Mouse (Mus musculus) B cell, adult 2 months (primary cell): ENCODE data around the gene Msx2.

ENCODE experiments used
- DNase-seq, 2 experiments: peaks; one replicate each; pipeline ENCODE4 v3.0.0; 2022

Gene Msx2

DNA sequence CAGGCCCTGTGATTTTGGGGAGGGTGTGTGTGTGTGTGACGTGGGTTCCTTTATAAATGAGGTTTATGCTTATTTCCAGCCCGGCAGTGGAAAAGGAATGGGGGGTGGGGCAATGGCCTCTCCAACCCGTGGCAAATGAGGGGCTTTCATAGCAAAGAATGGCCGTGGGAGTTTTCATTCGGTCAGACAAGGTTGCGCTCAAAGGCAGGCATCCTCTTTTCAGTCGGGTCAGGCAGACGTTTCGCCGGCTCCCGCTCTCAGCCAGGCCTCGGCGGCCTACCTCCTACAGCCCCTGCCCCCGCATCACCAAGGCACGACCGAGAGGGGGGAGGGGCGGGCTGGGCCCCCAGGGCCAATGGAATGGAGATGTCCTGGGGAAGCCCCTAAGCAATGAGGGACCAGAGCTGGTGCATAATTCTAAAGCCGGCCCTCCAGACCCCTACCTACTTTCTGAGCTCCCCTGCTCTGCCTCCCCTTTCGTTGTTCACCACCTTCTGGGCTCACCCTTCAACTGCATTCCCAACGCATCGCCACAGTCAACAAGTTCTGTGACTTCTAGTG is 8.4 kb downstream of the Msx2 start:
- no peak for DNase-seq

DNA sequence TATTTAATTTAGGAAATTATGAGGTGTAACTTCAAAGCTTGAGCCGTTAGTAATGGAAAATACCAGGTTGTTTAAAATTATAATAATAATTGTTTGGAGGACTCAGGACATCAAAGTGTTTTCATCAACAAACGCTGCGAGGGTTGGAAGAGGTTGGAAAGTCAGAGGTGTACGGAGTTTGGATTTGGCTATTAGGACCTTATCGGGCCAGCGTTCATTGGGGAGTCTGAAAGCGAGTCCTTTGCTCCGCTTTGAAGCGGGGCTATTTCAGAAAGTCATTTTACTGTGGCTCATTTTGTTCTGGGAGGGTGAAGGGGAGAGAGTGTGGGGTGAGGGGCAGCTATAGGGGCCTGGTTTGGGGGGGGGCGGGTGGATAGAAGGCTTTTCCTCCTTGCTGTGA is 8.9 kb downstream of the Msx2 start:
- DNase-seq = no peak

DNA sequence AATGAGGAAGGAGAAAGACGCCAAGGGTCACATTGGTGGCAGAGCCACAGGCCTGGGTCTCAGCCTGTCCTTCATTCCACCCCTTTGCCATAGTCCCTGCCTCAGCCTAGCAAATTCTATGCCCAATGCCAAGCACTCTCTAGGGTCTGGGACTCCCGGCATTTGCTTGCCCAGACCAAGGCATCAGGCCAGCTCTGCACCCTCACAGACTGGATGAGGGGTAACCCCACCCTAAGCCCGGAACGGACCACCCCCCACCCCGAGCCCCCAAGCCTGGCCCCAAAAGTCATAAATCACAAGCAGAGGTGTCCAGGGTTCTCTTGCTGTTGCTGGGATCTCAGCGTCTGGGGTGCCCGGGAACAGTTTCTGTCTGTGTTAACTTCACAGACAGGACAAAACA is 9.8 kb downstream of the Msx2 start:
- no peak for DNase-seq

DNA sequence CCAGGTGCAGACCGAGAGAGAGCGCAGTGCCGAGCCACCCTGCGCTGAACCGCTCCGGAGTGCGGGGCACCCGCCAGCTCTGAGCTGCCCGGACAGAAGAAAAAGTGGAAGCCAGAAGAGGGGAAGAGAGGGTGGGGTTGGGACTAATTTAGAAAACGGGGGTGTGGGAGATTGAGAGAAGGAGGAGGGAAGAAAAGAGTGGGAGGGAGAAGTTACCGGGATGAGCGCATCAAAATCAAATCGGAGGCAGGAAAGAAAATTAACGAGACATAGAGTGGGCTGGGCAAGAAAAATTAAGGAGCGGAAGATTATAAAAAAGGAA is 10.3 kb downstream of the Msx2 start:
- DNase-seq = no peak

DNA sequence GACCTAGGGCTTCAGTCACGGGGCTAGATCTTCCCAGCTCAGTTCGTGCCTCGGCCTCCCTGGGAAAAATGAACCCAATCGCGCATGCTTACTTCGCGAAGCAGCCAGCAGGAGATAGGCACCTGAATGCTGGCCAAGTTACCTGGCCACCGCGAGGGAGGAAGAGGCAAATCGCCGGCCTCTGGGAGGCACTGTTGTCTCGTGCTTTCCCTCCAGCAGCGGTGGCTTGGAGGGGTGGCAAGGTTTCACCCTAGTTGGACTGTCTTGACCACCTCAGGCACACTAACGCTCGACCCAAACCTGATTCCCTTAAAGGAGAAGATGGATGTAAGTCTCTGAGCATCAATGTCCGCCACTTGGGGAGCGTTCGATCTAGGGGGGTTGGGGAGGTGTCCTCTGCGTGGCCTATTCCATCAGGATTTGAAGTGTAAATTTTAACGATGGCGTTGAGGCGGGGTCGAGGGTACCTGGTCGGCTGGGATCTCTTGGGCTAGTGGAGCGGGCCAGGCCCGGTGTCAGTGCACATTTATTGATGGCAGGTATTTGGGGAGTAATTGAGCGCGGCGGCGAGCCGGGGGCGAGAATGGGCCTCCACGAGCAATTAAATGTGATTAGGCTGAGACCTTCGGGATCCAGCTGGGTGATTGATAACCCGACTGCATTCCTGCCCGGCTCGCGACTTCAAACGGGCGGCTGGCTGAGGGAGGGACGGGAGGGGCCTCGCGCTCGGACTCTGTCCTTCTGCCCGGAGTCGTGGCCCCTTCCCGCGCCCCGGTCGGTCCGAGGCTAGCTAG is 10.8 kb downstream of the Msx2 start:
- no peak for DNase-seq

DNA sequence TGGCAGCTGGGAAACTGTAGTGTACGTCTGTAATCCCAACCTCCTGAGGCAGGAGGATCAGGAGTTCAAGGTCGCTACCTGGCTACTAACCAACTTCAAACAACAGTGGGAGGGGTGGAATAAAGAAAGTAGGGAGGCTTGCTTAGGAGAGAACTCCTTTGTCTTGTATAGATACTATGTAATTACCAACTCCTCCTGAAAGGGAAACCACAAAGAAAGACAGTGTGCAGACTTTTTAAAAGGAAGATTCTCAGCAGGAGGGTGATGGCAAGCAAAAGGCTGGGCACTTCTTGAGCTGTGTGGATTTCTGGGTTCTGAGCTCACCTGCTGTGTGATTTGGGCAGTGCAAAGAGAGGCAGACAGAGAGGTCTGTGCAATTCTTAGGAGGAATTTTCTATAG is 11.5 kb downstream of the Msx2 start:
- DNase-seq = no peak

DNA sequence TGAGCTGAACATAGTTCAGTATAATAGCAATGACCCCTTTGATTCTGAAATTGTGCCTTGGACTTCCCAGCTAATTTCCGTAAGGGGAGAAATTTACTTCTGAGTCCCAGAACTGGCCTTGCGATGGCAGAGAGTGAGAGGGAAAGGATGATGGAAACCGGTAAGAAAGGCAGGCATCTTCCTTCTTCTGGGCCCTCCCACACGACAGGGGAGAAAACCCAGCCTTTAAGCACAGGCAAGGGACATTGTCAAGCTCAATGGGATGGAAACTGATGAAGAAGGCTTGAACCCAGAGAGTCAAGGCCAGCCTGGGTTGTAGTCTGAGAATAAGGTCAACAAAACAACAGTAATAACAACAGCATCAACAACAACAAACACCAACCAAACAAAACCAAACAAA is 14.1 kb downstream of the Msx2 start:
- no peak for DNase-seq

DNA sequence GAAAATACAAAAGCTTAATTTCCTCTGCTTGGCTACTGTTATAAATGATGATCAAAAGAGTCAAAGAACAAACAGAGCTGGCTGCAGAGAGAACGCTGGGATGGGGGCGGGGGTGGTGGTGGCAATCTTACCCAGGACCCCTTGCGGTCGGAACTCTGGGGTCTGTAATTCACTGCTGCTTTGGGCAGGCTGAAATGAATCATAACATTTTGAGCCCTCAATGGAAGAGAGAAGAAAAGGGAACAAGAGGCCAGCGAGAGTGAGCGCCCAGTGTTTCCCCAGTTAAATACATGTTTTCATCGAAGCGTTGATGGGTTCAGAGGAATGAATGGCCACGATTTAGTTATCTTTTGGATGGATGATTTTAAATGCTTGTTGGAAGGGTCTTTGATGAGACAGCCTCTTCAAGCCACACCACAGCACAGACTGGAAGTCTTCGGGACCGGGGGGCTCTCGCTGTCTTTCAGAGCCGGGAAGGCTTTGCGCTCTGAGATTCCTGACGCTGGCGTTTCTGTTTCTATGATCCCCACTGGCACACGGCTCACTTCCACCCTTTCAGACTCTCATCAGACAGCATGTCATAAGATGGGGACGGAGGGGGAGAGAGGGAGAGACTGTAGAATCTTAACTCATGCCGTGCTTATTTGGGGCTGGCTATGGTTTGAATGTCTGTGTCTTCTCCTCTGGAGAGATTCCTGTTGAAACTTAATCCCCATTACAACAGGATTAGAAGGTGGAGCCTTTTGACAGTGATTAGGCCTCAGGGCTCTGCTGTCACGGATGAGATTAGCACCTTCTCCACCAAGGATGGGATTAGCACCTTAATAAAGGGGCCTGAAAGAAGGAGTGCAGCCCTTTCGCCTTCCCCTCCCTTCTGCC is 17.8 kb downstream of the Msx2 start:
- no peak for DNase-seq

DNA sequence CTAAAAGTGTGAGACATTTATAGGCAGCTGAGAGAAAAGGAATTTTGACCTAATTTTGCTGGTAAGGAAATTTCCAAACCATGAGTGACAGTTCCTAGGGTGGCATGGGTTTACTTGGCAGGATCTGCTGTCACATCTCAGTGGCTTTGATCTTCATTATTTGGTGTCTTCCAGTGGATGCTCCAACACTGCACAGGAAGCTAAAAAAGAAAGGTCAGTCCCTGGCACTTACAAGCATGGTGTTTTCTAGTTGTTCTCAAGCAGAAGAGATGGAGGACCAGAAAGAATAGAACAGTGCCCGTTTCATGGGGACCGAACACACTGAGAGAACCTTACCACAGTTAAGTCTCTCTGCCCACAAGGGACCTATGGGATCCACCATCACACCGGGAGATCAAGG is 18.9 kb downstream of the Msx2 start:
- no peak for DNase-seq

DNA sequence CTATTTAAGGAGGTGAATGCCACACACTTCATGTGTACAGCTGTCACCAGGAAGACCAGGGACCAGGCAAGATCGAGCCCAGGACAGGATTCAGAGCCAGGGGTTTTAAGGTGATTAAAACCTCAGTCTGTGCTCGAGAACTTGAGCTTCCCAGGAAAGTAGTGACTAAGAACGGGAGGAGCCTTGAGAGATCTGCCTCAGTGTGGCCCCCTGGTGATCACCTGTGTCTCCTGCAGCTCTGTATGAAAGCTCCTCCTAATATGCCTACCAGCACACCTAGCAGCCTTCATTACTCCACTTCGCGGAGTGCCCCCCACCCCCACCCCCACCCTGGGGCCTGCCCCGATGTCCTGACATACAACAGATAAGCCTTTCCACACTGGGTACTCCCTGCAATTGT is 25.3 kb downstream of the Msx2 start:
- DNase-seq = no peak

DNA sequence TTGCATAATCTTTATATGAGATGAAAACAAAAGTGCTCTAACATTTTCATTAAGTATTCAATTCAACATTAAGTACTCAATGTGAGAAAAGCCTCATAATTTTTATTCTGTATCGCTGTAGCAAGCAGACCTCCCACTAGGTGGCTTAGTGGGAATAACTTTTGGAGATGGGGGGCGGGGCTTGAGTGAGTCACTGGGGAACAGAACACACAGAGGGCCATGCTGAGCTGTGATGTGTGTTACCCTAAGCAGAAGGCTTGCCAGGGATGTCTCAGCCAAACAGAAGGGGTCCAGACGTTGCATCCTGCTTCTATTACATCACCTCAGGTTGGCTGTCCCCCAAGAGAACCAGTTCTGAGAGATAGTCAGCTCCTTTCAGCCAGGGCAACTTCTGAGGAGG is 29.3 kb downstream of the Msx2 start:
- DNase-seq = no peak

DNA sequence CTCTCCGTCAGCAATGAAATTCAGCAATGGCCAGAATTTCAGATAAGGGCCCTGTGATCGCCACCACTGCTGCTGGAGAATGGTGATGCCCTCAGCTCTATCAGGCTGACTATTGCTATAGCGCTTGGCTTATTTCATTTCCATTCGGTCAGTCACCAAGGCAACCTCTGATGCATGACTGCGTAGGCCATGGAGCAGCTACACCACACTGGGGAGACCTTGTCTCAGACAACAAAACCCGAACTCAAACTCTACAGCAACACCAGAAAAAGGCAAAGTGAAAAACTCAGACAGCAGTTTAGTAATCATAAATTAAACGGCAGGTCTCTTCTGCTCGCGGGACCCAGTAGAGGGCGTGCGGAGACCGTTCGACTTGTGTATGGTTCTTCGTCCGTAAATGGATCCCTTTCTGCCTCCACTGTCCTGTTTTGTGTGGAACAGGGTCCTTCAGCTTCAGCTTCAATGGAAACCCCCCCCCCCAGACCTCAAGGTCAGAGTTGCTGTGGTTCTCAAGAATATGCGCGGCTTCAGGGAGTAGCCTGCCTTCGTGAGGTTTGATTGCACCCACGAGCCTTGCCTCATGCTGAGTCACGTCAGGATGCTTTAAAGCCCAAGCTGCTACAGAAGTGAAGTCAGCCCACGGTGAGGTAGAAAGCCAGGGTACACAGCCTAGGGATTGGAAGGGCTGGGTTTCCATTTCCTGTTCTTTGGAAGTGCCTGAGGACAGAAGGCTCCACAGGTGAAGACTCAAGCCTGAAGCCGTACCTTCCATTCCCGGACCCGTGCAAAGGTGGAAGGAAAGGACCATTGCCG is 30.5 kb downstream of the Msx2 start:
- DNase-seq = no peak

DNA sequence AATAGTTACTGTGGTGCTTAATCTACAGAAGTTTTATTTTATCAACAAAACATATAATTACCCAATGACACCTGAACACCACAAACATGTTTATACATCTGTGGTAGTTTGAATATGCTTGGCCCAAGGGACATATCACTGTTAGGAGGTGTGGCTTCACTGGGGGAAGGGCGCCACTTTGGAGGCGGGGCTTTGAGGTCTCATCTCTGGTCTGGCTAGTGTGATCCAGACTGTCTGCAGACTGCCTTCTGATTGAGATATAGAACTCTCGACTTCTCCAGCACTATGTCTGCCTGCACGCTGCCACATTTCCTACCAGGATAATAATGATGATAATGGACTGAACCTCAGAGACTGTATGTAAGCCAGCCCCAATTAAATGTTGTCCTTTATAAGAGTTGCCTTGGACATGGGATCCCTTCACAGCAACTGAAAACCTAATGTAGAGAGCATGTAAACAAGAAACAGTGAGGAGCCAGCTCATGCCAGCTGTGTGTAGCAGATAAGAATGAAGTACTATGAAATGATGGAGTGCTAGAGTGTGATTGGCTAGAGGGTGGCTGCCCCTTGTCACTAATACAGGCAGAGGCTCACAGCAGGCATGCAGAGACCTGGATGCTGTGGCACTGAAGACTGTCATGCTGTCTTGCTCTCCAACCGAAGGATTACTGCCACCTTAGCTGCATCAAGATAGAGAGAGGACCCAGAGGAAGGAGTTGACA is 31.4 kb downstream of the Msx2 start:
- no peak for DNase-seq

DNA sequence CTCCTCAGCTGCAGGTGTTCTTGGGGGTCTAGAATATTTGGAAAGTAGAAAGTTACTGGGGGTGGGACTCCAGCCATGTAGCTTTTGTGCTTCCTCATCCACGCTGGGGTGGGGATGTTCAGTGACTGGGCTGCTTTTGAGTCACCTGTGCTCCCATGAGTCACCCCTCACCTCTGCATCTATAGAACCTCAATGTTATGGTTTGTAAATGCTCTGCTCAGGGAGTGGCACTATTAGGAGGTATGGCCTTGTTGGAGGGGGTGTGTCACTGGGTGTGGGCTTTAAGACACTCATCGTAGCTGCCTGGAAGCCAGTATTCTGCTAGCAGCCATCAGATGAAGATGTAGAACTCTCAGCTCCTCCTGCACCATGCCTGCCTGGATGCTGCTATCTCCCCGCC is 32.9 kb downstream of the Msx2 start:
- no peak for DNase-seq

DNA sequence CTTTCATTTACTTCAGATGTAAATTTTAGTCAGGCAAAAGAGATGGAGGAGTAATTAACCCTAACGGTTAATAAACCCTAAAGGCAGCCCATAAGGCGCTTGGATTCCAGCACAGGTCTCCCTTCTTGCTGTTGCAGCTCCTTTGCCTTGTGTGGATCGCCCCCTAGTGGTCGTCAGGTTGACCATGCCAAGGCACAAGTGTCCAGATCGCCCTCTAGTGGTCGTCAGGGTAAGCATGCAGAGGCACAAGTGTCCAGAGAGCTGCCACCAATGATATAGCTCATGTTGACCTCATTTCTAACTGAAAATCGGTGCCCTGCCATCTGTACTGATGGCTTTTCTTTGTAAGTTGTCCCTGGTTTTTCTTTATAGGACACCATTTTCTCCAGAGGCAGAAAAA is 46.4 kb downstream of the Msx2 start:
- DNase-seq = peak; percentile 85 to 87

DNA sequence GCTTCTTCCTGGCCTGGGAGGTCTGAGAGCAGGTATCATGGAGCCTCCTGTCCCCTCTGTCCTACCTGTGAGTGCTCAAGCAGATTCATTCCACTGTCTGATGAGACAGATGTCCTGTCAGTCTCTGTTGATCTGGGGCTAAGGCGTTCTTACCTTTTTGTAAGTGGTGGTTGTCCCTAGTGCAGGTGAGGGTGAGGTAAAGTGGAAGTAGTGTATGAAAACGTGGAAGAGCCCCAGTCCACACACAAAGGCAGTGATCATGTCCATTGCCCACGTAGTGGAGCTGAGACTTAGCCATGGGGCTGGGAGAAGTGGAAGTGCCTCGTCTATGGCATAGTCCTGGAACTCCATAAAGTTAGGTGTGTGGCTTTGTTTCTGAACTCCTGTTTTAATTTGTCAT is 51.7 kb downstream of the Msx2 start:
- DNase-seq = no peak

DNA sequence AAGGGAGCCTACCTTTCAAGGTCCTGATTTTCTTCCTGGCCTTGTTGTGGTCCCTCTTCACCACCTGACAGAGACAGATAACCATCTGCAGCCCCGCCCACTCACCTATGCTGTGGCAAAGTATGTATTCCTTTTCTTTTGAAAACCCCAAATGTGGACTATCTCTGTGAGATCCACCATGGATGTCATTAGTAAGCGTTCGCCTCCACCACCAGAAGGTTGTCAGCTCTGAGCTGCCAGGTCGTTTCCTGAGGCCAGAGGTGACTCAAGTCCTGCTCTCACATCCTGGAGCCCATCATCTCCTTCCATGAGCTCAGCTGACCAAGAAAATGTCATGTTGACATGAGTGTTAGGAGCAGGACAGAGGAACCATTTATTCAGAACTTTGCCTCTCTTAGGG is 52.1 kb downstream of the Msx2 start:
- DNase-seq = no peak

DNA sequence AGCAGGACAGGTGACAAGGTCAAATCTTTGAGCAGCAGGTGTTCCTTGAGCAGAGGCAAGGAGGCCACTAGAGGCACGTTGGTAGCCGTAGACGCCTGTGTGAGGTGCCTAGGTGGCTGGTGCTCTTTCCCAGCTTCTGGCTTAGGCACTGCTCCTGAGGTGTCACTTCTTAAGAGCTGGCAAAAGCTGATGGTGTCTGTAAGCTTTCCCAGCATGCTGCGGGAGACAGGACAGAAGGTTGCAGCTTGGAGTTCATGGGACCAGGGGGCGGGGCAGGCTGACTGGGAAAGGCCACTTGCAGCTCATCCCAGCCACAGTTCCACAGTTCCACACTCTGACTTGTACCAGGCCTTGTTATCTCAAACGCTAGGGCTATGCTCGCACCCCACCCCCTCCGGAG is 53.2 kb downstream of the Msx2 start:
- DNase-seq = no peak

DNA sequence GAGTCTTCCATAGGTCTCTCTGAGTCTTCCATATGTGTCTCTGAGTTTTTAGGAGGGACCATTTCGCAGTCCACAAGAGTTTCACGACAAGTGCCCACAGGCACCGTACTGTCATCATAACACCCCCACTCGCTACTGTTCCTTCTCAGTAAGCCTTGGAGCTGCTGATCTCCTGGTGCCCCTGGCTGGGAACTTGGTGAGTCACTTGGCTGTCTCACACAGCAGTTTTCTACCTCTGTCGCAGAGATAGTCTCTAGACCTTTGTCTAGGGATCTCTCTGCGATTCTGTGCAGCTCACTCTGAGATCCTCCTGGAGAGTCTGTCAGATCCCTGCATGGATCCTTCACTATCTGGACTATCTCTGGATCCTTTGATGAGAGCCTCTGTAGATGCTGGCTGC is 55.2 kb downstream of the Msx2 start:
- no peak for DNase-seq
